Mouse (Mus musculus): ENCODE results near the gene Rdm1. TPM values are rescaled to one million over a fixed set of nuclear protein-coding genes. Genes with fewer than 3 reads are reported as not detected.
A peak's percentile ranks its signal among the peaks of the same experiment; 100 is the strongest.

Gene Rdm1
- total RNA-seq, 4 experiments from 2014 or later = 47.9 to 60.0 (median 55.8) TPM

DNA sequence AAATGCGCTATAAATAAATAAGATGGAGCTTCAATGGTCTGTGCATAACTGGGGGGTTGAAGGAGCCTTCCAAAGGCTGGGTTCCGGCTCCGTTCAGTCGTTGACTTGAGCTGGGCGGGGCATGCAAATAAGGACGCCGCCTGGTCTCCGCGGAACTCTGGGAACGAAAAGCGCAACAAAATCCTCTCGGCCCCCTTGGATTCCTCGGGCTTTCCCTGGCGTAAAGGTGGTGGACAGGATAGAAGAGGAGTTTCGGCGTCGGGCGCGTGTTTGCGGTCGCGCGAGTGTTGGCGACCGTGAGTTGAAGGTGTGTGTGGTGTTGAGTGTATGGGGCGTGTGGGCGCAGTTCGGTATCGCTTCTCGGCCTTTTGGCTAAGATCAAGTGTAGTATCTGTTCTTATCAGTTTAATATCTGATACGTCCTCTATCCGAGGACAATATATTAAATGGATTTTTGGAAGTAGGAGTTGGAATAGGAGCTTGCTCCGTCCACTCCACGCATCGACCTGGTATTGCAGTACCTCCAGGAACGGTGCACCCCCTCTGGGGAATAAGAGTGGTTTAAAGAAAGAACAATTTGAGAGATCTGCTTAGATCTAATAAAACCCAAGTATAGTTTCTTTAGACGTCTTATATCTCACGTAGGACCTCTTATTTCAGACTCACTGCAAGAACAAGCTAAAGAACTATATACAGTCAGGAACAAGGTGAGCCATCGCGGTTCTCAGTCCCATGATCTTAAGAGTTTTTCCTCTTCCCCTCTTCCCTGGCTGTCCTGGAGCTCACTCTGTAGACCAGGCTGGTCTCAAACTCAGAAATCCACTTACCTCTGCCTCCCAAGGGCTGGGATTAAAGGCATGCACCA lies 31.1 kb downstream of the Rdm1 start:
- peak; percentile 70 for DNase-seq (ENCODE audit: low spot score)

DNA sequence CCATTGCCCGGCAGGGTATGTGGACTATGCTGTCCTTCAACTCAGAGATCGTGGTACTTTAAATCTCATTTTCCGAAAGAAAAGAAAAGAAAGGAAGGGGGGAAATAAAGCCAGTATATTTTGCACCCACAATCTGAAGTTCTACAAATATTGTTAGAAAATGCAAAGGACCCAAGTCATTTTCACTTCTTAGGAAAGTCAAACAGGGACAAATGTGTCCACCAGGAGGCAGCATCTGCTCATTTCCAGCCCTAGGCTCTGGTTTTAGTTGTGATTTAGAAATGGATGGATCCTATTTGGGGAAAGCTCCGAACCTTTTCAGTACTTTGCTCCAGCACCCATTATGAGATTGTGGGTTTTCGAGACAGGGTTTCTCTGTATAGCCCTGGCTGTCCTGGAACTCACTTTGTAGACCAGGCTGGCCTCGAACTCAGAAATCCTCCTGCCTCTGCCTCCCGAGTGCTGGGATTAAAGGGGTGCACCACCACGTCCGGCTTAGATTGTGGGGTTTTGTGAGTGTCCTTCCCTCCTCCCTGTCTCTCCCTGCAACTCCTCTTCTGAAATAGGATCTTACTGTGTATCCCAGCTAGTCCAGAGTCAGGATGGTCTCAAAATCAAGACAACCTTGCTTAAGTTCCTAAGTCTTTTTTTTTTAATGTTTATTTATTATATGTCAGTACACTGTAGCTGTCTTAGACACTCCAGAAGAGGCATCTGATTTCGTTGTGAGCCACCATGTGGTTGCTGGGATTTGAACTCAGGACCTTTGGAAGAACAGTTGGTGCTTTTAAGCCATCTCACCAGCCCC lies 32.0 kb downstream of the Rdm1 start:
- peak; percentile 79 for DNase-seq (ENCODE audit: low spot score)

- no peak for DNase-seq (ENCODE audit: low spot score)
These were observed 34.2 kb downstream of the Rdm1 start for GRCm38 (mm10) chr11:101661191-101661590.

- no peak for DNase-seq (ENCODE audit: low spot score)
These were observed 34.8 kb downstream of the Rdm1 start for GRCm38 (mm10) chr11:101661786-101662185.

DNA sequence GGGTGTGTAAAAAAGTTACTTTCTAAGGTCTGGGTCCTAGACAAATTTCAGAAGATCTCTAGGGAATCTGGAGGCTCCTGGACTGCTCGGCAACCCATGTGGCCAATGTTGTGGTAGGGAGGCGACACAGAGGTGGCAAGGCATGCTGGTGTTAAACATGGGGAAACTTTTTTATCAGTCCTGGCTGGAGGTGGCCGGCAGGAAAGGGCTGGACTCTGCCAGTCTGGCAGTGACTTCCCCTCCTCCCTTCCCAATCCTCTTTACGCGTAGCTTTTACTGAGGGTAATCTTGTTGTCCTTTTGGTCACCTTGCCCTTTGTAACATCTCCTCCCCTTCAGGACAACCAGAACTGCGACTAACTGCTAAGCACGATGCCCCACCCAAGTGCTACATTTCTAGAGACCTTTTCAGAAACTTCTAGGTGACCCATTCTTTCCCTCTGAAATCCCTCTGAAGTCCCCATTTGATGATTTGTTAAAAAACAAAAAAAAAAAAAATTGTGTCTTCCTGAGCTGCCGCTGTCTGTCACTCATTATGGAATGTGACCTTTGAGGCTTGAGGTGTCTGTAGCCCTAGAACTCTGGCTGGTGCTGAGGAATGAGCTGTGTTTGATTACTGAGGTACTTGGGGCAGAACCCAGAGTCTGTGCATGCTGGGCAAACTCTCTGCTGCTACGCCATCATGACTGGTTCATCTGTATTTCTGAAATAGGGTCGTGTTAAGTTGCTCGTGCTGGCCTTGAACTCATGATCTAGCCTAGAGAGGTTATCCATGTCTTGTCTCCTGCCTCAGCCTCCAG lies 36.4 kb downstream of the Rdm1 start:
- DNase-seq (ENCODE audit: low spot score) = no peak

GRCm38 (mm10) chr11:101664825-101665635 lies 38.0 kb downstream of the Rdm1 start, which contains the start of gene Arl4d:
Arl4d (plus strand) TSS chr11:101665541.
- peak; percentile 97 for DNase-seq (ENCODE audit: low spot score)

- DNase-seq (ENCODE audit: low spot score) = no peak
These were observed 38.6 kb downstream of the Rdm1 start for GRCm38 (mm10) chr11:101665636-101665992.

DNA sequence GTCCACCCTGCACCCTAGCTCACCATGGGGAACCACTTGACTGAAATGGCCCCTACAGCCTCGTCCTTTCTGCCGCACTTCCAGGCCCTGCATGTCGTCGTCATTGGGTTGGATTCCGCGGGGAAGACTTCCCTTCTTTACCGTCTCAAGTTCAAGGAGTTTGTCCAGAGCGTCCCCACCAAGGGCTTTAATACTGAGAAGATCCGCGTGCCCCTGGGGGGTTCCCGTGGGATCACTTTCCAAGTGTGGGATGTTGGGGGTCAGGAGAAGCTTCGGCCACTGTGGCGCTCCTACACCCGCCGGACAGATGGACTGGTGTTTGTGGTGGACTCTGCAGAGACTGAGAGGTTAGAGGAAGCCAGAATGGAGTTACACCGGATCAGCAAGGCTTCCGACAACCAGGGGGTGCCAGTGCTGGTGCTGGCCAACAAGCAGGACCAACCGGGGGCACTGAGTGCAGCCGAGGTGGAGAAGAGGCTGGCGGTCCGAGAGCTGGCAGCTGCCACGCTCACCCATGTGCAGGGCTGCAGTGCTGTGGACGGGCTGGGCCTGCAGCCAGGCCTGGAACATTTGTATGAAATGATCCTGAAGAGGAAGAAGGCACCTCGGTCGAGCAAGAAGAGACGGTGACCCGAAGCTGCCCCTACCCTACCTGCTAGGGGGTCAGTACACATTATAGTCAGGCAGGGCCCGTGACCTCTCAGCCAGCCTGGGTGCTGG lies 39.8 kb downstream of the Rdm1 start:
- DNase-seq (ENCODE audit: low spot score) = no peak

GRCm38 (mm10) chr11:101667871-101668532 lies 41.0 kb downstream of the Rdm1 start:
- peak; percentile 73 for DNase-seq (ENCODE audit: low spot score)

DNA sequence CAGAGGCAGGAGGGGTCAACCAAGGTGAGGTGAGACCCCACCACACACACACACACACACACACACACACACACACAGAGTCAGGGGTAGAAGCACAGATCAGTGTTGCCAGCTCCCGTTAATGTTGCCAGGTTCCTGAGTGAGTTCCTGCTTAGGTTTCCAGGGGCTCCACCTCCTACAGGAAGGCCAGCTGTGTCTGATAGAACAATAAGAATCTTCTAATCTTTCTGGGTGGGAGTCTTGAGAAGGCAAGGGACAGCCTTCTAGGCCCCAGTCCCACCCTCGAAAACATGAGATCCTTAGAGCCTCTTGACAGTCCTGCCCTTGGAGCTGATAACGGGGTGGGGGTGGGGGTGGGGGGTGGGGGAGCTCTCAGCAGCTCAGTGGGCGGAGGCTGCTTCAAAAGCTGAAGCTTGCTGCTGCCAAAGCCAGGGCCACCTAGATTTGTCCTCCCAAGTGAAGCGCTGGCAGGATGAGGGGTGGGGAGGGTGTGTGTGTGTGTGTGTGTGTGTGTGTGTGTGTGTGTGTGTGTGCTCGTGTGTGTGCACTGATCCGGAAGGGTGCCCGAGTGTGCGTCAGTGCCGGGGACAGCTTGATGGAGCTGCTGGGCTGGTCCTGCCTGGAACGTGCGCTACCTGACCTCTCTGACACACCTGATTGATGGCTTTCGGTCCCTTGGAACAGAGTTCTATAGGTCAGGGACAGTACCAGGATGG lies 41.7 kb downstream of the Rdm1 start:
- peak; percentile 63 for DNase-seq (ENCODE audit: low spot score)

DNA sequence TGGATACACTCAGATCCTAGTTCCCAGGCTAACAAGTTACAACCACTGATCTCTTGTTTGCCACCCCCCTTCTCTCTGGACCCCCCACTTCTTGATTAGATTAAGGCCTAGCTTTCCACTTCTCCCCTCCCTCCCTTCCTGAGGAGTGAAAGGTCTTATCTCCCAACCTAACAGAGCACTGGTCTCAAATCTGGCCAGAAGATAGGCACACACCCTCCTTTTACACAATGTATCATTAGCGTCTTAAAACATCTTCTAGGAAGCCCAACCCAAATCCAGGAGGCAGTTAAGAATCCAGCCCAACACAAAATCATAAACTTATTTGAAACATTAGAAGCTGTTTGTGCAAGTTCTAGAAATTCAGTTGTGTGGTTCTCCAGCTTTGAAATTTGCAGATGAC lies 43.3 kb downstream of the Rdm1 start:
- DNase-seq (ENCODE audit: low spot score) = no peak

GRCm38 (mm10) chr11:101671255-101671654 lies 44.3 kb downstream of the Rdm1 start:
- DNase-seq (ENCODE audit: low spot score) = no peak

DNA sequence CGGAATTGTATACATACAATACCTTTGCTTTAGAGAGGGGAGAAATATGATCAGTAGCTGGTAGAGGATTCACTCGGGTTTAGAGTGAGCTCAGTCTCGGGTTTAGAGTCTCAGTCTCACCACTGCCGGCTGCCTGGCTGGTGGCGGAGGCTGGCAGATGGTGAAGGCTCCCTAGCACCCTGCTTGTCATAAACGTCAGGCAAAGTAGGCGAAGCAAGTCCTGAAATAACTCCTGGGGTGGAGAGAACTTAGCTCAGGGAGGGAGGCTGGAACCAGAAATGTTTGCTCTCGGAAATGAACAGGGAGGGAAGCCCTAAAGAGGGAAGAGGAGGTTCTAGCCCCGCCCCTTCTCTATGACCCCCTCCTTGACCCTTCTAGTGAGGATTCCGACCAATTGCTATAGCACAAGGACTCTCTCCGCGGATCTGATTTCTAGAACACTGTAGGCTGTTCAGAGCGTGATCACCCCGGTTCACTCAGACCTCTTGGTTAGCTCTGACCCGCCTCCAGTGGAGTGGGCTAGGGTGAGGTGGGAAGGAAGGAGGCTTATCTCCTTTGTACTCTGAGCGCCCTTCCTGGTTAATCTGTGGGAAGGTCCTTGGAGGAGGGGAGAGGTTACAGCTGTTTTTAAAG lies 46.1 kb downstream of the Rdm1 start:
- peak; percentile 70 for DNase-seq (ENCODE audit: low spot score)

- no peak for DNase-seq (ENCODE audit: low spot score)
These were observed 47.1 kb downstream of the Rdm1 start for GRCm38 (mm10) chr11:101674106-101674505.

DNA sequence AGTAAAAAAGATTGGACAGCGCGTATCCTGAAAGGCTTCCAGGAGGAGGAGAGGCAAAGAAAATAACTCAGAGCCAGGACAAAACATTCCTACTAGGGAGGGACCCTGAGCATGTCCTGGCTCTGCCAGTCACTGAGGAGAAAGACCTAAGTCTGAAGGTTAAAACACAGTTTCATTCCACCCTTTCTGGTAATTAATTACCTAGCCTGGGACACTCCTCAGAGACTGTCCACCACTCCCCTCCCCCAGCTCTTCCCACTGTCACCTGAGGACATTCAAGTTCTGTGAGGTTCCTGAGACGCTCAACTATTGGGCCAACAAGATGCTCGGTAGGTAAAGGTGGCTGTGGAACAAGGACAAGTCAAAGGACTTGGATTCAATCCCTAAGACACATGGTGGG lies 48.4 kb downstream of the Rdm1 start:
- no peak for DNase-seq (ENCODE audit: low spot score)

- no peak for DNase-seq (ENCODE audit: low spot score)
These were observed 50.7 kb downstream of the Rdm1 start for GRCm38 (mm10) chr11:101677655-101678054.

DNA sequence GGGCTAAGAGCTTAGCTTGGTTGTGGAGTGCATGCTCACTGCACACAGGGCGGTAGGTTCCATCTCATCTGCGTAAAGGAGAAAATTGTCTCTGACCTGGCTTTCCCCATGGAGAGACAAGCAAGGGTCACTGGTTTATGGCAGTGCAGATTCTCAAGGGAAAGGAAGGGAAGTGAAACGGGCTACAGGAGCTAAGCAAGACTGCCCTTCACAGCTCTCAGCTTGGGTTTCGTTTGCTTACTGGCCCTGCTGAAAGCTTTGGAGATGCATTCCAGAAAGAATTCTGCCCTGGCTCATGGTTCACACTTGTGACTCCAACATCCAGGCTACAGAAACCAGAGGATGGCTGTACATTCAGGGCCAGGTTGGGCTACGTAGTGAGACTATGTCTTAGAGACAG lies 51.8 kb downstream of the Rdm1 start:
- no peak for DNase-seq (ENCODE audit: low spot score)

DNA sequence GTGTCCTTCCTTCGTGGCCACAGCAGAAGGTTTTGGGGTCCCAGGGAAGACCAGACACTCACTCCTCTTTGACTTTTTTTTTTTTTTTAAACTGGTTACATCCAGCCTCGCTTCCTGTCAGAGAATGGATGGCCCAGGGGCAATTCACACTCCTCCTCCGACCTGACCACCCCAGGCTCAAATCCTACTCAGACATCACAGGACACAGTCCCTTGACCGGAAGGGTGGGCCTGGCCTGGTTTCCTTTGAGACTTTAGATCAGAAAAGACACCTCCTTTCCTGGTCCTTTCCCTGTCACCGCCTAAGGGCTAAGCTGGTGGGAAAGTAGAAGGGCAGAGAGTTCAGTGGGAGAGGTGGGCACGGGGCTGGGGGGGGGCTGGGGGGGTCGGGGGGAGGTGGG lies 52.9 kb downstream of the Rdm1 start:
- peak; percentile 68 for DNase-seq (ENCODE audit: low spot score)

Data from heart, adult 8-10 months (tissue).